Mouse (Mus musculus): Measurements from ENCODE around the gene Fsip1. TPM values are rescaled to one million over a fixed set of nuclear protein-coding genes. Genes with fewer than 3 reads are reported as not detected.

Gene Fsip1
- polyA plus RNA-seq, 1 experiment from 2014 or later = 2.5 TPM

- no peak overlapping the region for H3K27ac ChIP-seq
- ATAC-seq (ENCODE audit: low FRiP score) = no peak
- 86% methylated on average over 6 of the region's 6 CpGs for WGBS
These were observed 173.1 kb downstream of the Fsip1 start for GRCm38 (mm10) chr2:118083652-118084051.

GRCm38 (mm10) chr2:118081581-118081980 lies 175.2 kb downstream of the Fsip1 start:
- ATAC-seq (ENCODE audit: low FRiP score) = no peak
- whole genome bisulfite sequencing = 80% methylated on average over 5 of the region's 5 CpGs
- no peak overlapping the region for H3K27ac ChIP-seq
- no peak overlapping the region for H3K4me2 ChIP-seq (replicated peaks)
- H3K4me1 ChIP-seq (replicated peaks; ENCODE audit: control insufficient read depth, insufficient read depth, low read length) = no peaks in the 10 kb centered on the region
- no peak overlapping the region for H3K4me3 ChIP-seq (replicated peaks; ENCODE audit: low read length)
- H3K27me3 ChIP-seq (ENCODE audit: control insufficient read depth, insufficient read depth, low read length) = no peaks in the 10 kb centered on the region
- DNase-seq (ENCODE audit: low spot score) = no peak
- H3K9ac ChIP-seq = no peak overlapping the region
- H3K9me3 ChIP-seq (ENCODE audit: control insufficient read depth, low read length) = no peaks in the 10 kb centered on the region
- H3K36me3 ChIP-seq (replicated peaks; ENCODE audit: control insufficient read depth, insufficient read depth) = no peaks in the 10 kb centered on the region

More at GRCm38 (mm10) chr2:118083652-118084051, 173.1 kb downstream of the Fsip1 start:
- Histone ChIP-seq H3K27me3 (ENCODE audit: control insufficient read depth, insufficient read depth, low read length) (no peaks in the 10 kb centered on the region), H3K4me2 (replicated peaks) (no peak overlapping the region), H3K4me3 (replicated peaks; ENCODE audit: low read length) (no peak overlapping the region), H3K9me3 (ENCODE audit: control insufficient read depth, low read length) (no peaks in the 10 kb centered on the region), H3K36me3 (replicated peaks; ENCODE audit: control insufficient read depth, insufficient read depth) (no peaks in the 10 kb centered on the region), H3K4me1 (replicated peaks; ENCODE audit: control insufficient read depth, insufficient read depth, low read length) (no peaks in the 10 kb centered on the region), H3K9ac (no peak overlapping the region)
- no peak for DNase-seq (ENCODE audit: low spot score)

Small RNA genes within 50 kb of the gene (microRNA-seq; reads per million reads assigned to microRNA genes)
- gene Gm22800 = not detected

Other genes with a start within 250 kb of the Fsip1 start
- gene Thbs1, start 145.1 kb downstream of the Fsip1 start, polyA plus RNA-seq (2014; fragmentation: Nextera tagmentation; extraction: Ambion mirVana) = 6.5 and 6.6 TPM in 2 replicates
- gene Gpr176, start 116.5 kb upstream of the Fsip1 start, polyA plus RNA-seq (2014; fragmentation: Nextera tagmentation; extraction: Ambion mirVana) = 7.7 and 10.3 TPM in 2 replicates
- gene Eif2ak4, start 131.7 kb upstream of the Fsip1 start, polyA plus RNA-seq (2014; fragmentation: Nextera tagmentation; extraction: Ambion mirVana) = 9.1 and 9.5 TPM in 2 replicates
- 298 and 339 TPM in 2 replicates for gene Srp14, start 222.7 kb upstream of the Fsip1 start, polyA plus RNA-seq (2014; fragmentation: Nextera tagmentation; extraction: Ambion mirVana)